Mouse (Mus musculus) bone marrow macrophage, adult 2 months (primary cell): ENCODE data around the gene Tnip1.

Experiments
- CTCF ChIP-seq: IDR thresholded peaks from 2 replicates; pipeline ENCODE4 v1.5.1; 2012; ENCODE audit warnings: low read depth, mild to moderate bottlenecking, low read length, moderate library complexity
- POLR2A ChIP-seq: IDR thresholded peaks from 2 replicates; pipeline ENCODE4 v1.6.1; 2012; ENCODE audit warnings: mild to moderate bottlenecking, low read depth, low read length, borderline replicate concordance

GRCm38 (mm10) chr11:54936771-54937140 is 26.0 kb downstream of the Tnip1 start:
- no peak for TF ChIP-seq POLR2A
- no peak for TF ChIP-seq CTCF
